Mouse (Mus musculus) midbrain, embryonic 12.5 days (tissue): Measurements from ENCODE around the gene Gpr176. TPM values are rescaled to one million over a fixed set of nuclear protein-coding genes. Genes with fewer than 3 reads are reported as not detected.

Experiments
- ATAC-seq: fragments of 200-750 bp; cut with Nextera tagmentation; 2 replicates; pipeline ENCODE4 v1.8.0; 2017; ENCODE audit warnings: low read depth, moderate TSS enrichment, moderate library complexity; ENCODE audit not compliant: low FRiP score
- H3K27ac ChIP-seq: fragments of 300-500 bp; sonication (generic); replicated peaks from 2 replicates; pipeline ENCODE4 v1.5.1; 2016; ENCODE audit warnings: mild to moderate bottlenecking
- H3K27me3 ChIP-seq: fragments of 300-500 bp; sonication (generic); 2 replicates; pipeline ENCODE4 v1.6.1; 2016; ENCODE audit warnings: mild to moderate bottlenecking
- H3K36me3 ChIP-seq: fragments of 300-500 bp; sonication (generic); 2 replicates; pipeline ENCODE4 v1.6.1; 2016
- H3K4me1 ChIP-seq: fragments of 300-500 bp; sonication (generic); 2 replicates; pipeline ENCODE4 v1.6.1; 2016
- H3K4me2 ChIP-seq: fragments of 300-500 bp; sonication (generic); replicated peaks from 2 replicates; pipeline ENCODE4 v1.6.1; 2016; ENCODE audit warnings: mild to moderate bottlenecking, moderate library complexity
- H3K4me3 ChIP-seq: fragments of 300-500 bp; sonication (generic); 2 replicates; pipeline ENCODE4 v1.5.1; 2016; ENCODE audit warnings: mild to moderate bottlenecking
- H3K9ac ChIP-seq: fragments of 300-500 bp; sonication (generic); replicated peaks from 2 replicates; pipeline ENCODE4 v1.6.1; 2016; ENCODE audit warnings: mild to moderate bottlenecking, moderate library complexity
- H3K9me3 ChIP-seq: fragments of 300-500 bp; sonication (generic); 2 replicates; pipeline ENCODE4 v1.6.1; 2016; ENCODE audit warnings: mild to moderate bottlenecking
- WGBS: fragments of 180-500 bp; shearing (Covaris S2); methylation state at CpG from one replicate; pipeline ENCODE4 v1.1.7; 2016; 5-methylcytosine and 5-hydroxymethylcytosine counted together
- polyA plus RNA-seq: library from polyadenylated mRNA; unstranded; fragments of >200 nt; fragmentation: Nextera tagmentation; extraction: Ambion mirVana; gene quantifications from 2 replicates; pipeline ENCODE4 v1.2.1, GENCODE M21; 2016

The Gpr176 gene
- polyA plus RNA-seq, 1 experiment from 2014 or later = 0.89 TPM

DNA sequence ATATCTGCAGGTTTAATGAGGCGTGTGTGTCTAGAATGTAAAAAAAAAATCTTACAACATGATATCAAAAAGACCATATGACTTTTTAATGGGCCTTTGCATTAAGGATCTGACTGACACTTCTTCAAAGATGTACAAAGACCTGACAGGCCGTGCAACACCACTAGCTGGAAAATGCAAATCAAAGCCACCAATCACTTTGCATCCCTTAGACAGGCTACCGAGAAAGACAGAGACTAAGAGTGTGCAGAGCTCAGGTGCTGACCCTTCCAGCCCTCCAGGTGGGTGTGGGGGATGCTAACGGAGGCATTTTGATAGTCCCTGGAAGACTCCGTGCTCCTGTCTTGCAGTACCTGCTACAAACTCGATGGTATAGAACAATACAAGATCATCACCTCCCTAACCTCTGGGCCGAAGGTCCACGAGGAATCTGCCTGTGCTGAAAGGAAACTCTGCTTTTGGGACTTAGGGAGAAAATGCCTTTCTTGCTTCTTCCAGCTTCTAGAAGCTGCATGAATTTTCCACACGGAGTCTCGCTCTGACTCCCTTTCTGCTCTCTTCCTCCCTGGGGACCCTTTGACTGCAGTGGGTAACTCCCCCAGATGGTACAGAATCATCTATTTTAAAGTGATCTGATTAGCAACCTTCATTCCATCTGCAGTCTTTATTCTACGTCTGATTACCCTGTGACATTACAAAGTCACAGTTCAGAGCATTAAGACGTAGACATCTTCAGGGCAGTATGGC lies 57.4 kb downstream of the Gpr176 start:
- Histone ChIP-seq H3K27me3 (no peaks in the 10 kb centered on the region), H3K4me1 (peaks cover 7% of the 10 kb centered on the region; the same call in 1 of the 2 replicates), H3K36me3 (no peaks in the 10 kb centered on the region), H3K9me3 (no peaks in the 10 kb centered on the region), H3K4me3 (no peak overlapping the region), H3K9ac (no peak overlapping the region), H3K27ac (no peak overlapping the region), H3K4me2 (no peak overlapping the region)
- no peak for ATAC-seq
- WGBS = 87% methylated on average over 12 of the region's 12 CpGs

DNA sequence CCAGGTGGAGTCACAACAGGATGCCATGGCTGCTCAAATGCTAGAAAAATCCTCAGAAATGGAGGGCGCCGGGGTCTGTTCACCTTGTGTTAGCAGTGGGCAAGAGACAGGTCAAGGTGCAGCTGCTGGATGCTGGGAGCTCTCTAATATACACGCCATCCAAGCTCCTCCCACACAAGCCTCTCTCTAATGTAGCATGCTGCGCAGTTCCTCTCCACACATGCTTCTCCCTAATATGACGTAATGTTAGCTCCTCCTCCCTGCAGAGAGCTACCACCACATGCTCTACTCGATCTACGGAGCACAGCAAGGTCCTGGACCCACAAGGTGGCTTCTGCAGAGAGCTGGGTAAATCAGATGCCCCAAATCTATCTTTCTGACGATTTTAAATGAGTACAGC lies 65.7 kb downstream of the Gpr176 start:
- Histone ChIP-seq H3K4me3 (no peak overlapping the region), H3K36me3 (no peaks in the 10 kb centered on the region), H3K4me2 (no peak overlapping the region), H3K27ac (no peak overlapping the region), H3K9ac (no peak overlapping the region), H3K9me3 (no peaks in the 10 kb centered on the region), H3K4me1 (no peaks in the 10 kb centered on the region), H3K27me3 (no peaks in the 10 kb centered on the region; the same call in 1 of the 2 replicates)
- 82% methylated on average over 8 of the region's 8 CpGs for WGBS
- no peak for ATAC-seq

DNA sequence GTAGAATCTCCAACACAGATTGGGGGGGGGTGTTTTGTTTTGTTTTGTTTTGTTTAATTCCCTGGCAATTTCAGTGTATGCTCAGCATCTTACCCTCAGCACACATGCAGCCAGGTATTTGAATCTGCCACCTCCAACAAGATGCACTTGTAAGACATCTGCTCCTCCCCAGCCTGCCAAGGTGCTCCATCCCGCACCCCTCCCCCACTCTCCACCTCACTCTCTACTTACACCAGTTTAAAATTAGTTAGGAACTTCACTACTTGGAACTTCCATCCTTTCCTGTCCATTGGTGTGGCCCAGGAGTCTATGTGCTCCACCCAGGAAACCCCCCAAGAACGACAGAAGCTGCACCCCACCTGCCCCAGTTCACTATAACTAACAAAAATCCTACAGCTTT lies 66.3 kb downstream of the Gpr176 start:
- H3K9ac ChIP-seq = no peak overlapping the region
- no peaks in the 10 kb centered on the region for H3K4me1 ChIP-seq
- H3K27me3 ChIP-seq = no peaks in the 10 kb centered on the region; the same call in 1 of the 2 replicates
- WGBS = 73% methylated on average over 2 of the region's 2 CpGs
- no peak overlapping the region for H3K4me3 ChIP-seq
- H3K4me2 ChIP-seq = no peak overlapping the region
- ATAC-seq = no peak
- H3K9me3 ChIP-seq = no peaks in the 10 kb centered on the region
- H3K36me3 ChIP-seq = no peaks in the 10 kb centered on the region
- no peak overlapping the region for H3K27ac ChIP-seq

DNA sequence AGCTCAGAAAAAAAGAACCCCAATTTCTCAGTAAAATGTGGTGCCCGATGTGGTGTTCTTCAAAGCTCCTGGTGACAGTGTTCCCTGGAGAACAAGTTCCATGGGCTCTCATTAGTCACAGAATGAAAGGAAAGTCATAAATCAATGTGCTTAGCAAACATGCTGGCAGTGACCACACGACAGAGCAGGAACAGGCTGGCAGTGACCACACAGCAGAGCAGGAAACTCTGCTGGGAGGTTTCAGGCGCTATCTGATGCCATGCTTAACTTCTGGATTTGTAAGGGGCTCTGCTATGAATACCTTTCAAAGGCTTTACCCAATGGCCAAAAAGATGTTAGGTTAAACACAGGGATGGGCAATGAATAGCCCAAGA lies 66.7 kb downstream of the Gpr176 start:
- no peak for ATAC-seq
- 66% methylated on average over 3 of the region's 3 CpGs for WGBS

DNA sequence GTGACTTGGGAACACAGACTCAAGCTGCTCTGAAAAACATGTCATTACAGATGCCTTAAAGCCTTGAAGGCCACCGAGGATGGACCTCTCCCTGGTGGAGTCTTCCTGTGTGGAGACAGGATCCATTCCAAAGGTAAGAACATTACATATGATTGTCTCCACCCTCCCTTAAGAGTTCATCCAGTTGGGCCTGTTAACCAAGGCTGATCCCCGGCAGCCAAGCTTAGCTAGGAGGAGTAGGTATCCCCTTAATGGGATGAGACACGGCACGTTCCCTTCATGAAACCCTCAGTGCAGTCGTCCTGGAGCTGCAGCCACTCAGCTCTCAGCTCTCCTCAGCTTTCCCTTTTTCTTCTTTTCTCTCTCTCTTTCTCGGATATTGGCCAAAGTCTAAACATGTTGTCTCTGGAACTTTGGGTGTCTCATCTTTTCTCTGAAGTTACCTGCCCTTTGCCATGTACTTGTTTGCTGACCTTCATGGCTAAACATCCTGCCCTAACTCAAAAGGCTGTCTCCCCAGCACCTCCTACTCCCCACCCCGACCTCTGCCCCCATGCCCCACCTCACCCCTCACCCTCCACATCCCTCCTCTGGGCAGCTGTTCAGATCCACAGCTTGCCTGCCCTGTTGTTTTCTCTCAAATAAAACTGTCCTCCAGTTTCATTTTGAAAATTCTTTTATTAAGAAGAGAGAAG lies 67.2 kb downstream of the Gpr176 start:
- Histone ChIP-seq H3K36me3 (no peaks in the 10 kb centered on the region), H3K9ac (no peak overlapping the region), H3K9me3 (no peaks in the 10 kb centered on the region), H3K4me1 (0 out of 2 replicates have a peak, but pooled peaks cover 2% of the 10 kb centered on the region), H3K4me3 (no peak overlapping the region), H3K27me3 (no peaks in the 10 kb centered on the region; the same call in 1 of the 2 replicates), H3K27ac (no peak overlapping the region), H3K4me2 (no peak overlapping the region)
- ATAC-seq = no peak
- 66% methylated on average over 7 of the region's 7 CpGs for WGBS

More for the DNA sequence above, 66.7 kb downstream of the Gpr176 start:
- Histone ChIP-seq H3K27ac (no peak overlapping the region), H3K4me2 (no peak overlapping the region), H3K27me3 (no peaks in the 10 kb centered on the region; the same call in 1 of the 2 replicates), H3K9me3 (no peaks in the 10 kb centered on the region), H3K9ac (no peak overlapping the region), H3K4me1 (no peaks in the 10 kb centered on the region), H3K36me3 (no peaks in the 10 kb centered on the region), H3K4me3 (no peak overlapping the region)

DNA sequence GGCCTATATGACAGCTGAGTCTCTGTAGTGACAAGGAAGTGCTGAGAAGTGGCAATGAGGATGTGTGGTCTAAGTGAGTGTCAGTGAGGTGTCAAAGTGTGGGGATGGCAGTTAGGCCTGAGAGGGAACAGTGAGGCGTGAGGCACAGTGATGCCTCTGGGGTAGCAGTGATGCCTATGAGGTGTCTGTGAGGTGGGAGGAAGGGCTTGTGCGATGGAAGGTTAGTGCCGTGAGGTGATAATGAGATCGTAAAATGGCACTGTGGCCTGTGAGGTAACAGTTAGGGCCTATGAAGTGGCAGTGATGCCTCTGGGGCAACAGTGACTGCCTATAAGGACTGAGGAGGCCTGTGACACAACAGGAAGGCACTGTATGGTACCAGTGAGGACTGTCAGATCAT lies 69.8 kb downstream of the Gpr176 start:
- Histone ChIP-seq H3K4me3 (no peak overlapping the region), H3K4me2 (no peak overlapping the region), H3K27me3 (no peaks in the 10 kb centered on the region), H3K4me1 (0 out of 2 replicates have a peak, but pooled peaks cover 2% of the 10 kb centered on the region), H3K27ac (no peak overlapping the region), H3K9me3 (no peaks in the 10 kb centered on the region), H3K9ac (no peak overlapping the region), H3K36me3 (no peaks in the 10 kb centered on the region)
- ATAC-seq = no peak
- 82% methylated on average over 4 of the region's 4 CpGs for WGBS

DNA sequence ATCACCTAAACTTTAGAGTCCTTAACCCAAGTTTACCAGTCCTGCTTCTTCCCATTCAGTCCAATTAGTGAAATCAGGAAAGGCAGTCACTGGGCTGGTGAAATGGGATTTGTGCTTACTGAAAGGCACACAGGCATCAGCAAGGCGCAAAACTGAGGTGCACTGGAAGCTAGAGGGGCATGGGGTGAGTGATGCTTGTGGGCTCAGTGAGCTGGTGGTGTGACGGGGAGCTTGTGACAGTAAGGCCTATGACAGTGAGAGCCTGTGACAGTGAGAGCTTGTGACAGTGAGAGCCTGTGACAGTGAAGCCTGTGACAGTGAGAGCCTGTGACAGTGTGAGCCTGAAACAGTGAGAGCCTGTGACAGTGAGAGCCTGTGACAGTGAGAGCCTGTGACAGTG lies 71.6 kb downstream of the Gpr176 start:
- no peak overlapping the region for H3K4me2 ChIP-seq
- no peaks in the 10 kb centered on the region for H3K27me3 ChIP-seq
- no peak overlapping the region for H3K4me3 ChIP-seq
- H3K9me3 ChIP-seq = no peaks in the 10 kb centered on the region
- no peak overlapping the region for H3K27ac ChIP-seq
- 0 out of 2 replicates have a peak, but pooled peaks cover 2% of the 10 kb centered on the region for H3K4me1 ChIP-seq
- H3K9ac ChIP-seq = no peak overlapping the region
- no peak for ATAC-seq
- 78% methylated on average over 2 of the region's 2 CpGs for WGBS
- H3K36me3 ChIP-seq = no peaks in the 10 kb centered on the region

DNA sequence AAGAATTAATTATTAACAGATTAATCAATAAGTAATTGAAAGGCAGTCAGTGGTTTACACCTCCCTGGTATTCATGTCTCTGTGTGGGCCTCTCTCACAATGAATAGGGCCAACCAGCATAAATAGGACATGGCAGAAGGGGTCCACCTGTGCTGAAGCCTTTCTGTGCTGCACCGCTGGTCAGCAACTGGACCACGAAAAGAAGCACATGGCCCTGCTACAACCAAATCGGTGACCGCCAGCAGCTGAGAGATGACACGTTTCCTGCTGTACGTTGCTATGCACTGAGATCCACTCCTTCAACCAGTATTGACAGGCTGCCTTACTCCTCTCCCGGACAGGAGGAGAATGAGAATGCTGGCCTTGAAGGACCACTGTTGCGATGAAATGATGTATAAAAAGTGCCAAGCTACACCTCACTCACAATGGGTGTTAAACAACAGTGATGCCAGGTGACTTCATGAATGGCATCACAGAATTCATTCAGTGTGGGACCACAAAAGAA lies 72.1 kb downstream of the Gpr176 start:
- no peaks in the 10 kb centered on the region for H3K36me3 ChIP-seq
- 79% methylated on average over 8 of the region's 8 CpGs for WGBS
- no peak overlapping the region for H3K9ac ChIP-seq
- H3K27me3 ChIP-seq = no peaks in the 10 kb centered on the region
- no peak overlapping the region for H3K4me3 ChIP-seq
- no peak for ATAC-seq
- H3K4me1 ChIP-seq = 0 out of 2 replicates have a peak, but pooled peaks cover 2% of the 10 kb centered on the region
- H3K4me2 ChIP-seq = no peak overlapping the region
- no peak overlapping the region for H3K27ac ChIP-seq
- H3K9me3 ChIP-seq = no peaks in the 10 kb centered on the region

DNA sequence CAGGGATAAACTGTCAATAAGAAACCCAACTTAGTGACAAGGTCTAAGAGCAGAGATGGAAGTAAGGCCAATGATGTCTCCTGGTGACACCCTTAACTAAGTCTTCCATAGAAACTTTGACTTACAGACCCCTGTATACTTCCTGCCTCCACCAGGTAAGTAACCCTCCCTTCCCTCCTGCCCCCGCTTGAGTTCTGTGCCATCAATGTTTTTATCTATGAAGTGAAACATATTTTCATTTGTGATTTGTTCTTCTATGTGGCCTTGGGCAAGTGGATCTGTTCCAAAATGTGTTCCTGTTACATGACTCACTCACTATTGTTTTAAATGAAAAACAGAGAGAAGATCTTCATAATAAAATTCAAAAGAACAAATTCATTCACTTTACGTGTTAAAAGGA lies 73.2 kb downstream of the Gpr176 start:
- no peak overlapping the region for H3K9ac ChIP-seq
- H3K27me3 ChIP-seq = no peaks in the 10 kb centered on the region
- H3K4me2 ChIP-seq = no peak overlapping the region
- H3K27ac ChIP-seq = no peak overlapping the region
- no peak overlapping the region for H3K4me3 ChIP-seq
- no peaks in the 10 kb centered on the region for H3K9me3 ChIP-seq
- H3K4me1 ChIP-seq = 0 out of 2 replicates have a peak, but pooled peaks cover 2% of the 10 kb centered on the region
- no peak for ATAC-seq
- WGBS = 88% methylated on average over 2 of the region's 2 CpGs
- H3K36me3 ChIP-seq = no peaks in the 10 kb centered on the region

DNA sequence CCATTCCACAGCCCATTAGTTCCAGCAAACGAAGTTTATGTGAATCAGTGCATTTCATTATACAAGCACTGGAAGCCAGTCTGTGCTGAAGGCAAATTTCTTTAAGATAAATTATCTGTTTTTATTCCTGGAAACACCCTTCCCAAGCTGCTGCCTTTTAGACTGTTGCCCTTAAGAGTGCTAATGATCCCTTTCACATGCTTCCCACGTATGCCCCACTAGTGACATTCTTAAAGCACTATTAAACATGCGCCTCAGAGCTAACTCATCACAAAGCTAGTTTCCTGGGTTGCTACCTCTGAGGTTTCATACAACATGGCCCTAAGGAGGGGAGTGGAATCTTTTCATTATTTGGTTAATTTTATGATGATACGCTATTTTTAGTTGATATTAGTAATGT lies 74.6 kb downstream of the Gpr176 start:
- Histone ChIP-seq H3K27me3 (no peaks in the 10 kb centered on the region), H3K4me3 (no peak overlapping the region), H3K36me3 (no peaks in the 10 kb centered on the region), H3K9ac (no peak overlapping the region), H3K27ac (no peak overlapping the region), H3K4me2 (no peak overlapping the region), H3K9me3 (no peaks in the 10 kb centered on the region), H3K4me1 (peaks cover 7% of the 10 kb centered on the region; the same call in 1 of the 2 replicates)
- 75% methylated on average over 4 of the region's 4 CpGs for WGBS
- ATAC-seq = no peak

DNA sequence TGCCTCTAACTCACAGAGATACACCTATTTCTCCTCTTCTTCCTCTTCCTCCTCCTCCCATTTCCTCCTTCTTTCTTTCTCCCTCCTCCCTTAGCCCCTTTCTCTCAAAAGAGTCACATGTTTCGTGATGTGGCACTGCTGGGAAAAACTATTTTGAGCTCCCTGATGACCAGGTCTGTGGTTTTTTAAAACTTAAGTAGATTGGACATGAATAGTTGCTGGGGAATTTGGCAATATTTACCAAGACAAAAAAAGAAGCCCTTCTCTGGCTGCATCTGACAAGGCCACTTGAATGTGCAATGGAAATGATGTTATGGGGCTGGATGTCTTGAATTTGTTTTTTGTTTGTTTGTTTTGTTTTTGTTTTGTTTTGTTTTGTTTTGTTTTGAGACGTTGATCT lies 75.3 kb downstream of the Gpr176 start:
- Histone ChIP-seq H3K4me3 (no peak overlapping the region), H3K9ac (no peak overlapping the region), H3K36me3 (no peaks in the 10 kb centered on the region), H3K27ac (no peak overlapping the region), H3K4me2 (no peak overlapping the region), H3K9me3 (no peaks in the 10 kb centered on the region), H3K4me1 (peaks cover 7% of the 10 kb centered on the region; the same call in 1 of the 2 replicates), H3K27me3 (no peaks in the 10 kb centered on the region)
- 84% methylated on average over 2 of the region's 2 CpGs for WGBS
- no peak for ATAC-seq

DNA sequence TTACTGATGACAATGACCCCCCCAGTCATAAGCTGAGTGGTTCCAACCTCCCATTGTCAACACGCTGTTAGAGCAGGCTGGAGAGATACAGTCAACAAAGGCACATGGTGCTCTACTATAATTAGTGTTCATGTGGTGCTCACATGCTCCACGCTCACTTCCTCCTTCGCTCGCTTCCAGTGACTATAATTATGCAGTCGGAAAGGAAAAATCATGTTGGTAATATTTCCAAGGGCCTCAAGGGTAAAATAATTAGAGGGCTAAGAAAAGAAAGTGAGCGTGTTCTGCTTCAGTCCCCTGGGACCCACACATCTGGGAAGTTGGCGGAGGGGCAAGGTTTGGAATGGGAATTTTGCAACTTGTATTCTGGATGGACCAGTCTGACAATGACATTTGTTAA lies 77.7 kb downstream of the Gpr176 start:
- no peak overlapping the region for H3K27ac ChIP-seq
- H3K4me2 ChIP-seq = no peak overlapping the region
- no peak overlapping the region for H3K9ac ChIP-seq
- no peaks in the 10 kb centered on the region for H3K36me3 ChIP-seq
- H3K27me3 ChIP-seq = no peaks in the 10 kb centered on the region
- H3K9me3 ChIP-seq = no peaks in the 10 kb centered on the region
- WGBS = 87% methylated on average over 7 of the region's 7 CpGs
- peaks cover 5% of the 10 kb centered on the region; the same call in 1 of the 2 replicates for H3K4me1 ChIP-seq
- no peak overlapping the region for H3K4me3 ChIP-seq
- ATAC-seq = no peak
